Mouse (Mus musculus) megakaryocyte-erythroid progenitor cell, adult 5-6 weeks (primary cell): Measurements from ENCODE around the gene Akap2. TPM values are rescaled to one million over a fixed set of nuclear protein-coding genes. Genes with fewer than 3 reads are reported as not detected.

ENCODE experiments used
- ATAC-seq: replicated peaks from 2 replicates; pipeline ENCODE4 v1.8.0; 2016; ENCODE audit warnings: mild to moderate bottlenecking, inconsistent platforms; ENCODE audit not compliant: severe bottlenecking, poor library complexity, low FRiP score, low TSS enrichment
- total RNA-seq, 2 experiments: library from RNA; stranded (forward) in 1 of 2; stranded (reverse) in 1 of 2; fragments of 200-1000, 215-1000 nt in 1 of 2; fragments of >200 nt in 1 of 2; fragmentation: Nextera tagmentation in 1 of 2; gene quantifications; 2 replicates each; pipeline ENCODE4 v1.2.3; 2014 to 2017

Akap2 gene
- total RNA-seq, 2 experiments from 2014 or later, result 0.42 TPM; not detected in 1

- ATAC-seq, result no peak
These were observed 98.7 kb downstream of the Akap2 start for GRCm38 (mm10) chr4:57816146-57816545.

GRCm38 (mm10) chr4:57820839-57821374 lies 103.5 kb downstream of the Akap2 start:
- ATAC-seq, result no peak

GRCm38 (mm10) chr4:57821556-57822356 lies 104.3 kb downstream of the Akap2 start:
- no peak for ATAC-seq

GRCm38 (mm10) chr4:57822641-57823040 lies 105.2 kb downstream of the Akap2 start:
- no peak for ATAC-seq

GRCm38 (mm10) chr4:57824626-57825240 lies 107.3 kb downstream of the Akap2 start:
- ATAC-seq, result no peak

GRCm38 (mm10) chr4:57826272-57826671 lies 108.8 kb downstream of the Akap2 start:
- ATAC-seq, result no peak

GRCm38 (mm10) chr4:57829131-57829530 lies 111.7 kb downstream of the Akap2 start:
- no peak for ATAC-seq

GRCm38 (mm10) chr4:57829740-57830139 lies 112.3 kb downstream of the Akap2 start:
- no peak for ATAC-seq

- ATAC-seq, result no peak
These were observed 114.9 kb downstream of the Akap2 start for GRCm38 (mm10) chr4:57832318-57832717.

GRCm38 (mm10) chr4:57833060-57833459 lies 115.6 kb downstream of the Akap2 start:
- peak; percentile 52; the same call in 1 of the 2 replicates for ATAC-seq

- ATAC-seq, result no peak
These were observed 116.7 kb downstream of the Akap2 start for GRCm38 (mm10) chr4:57834141-57834540.

- no peak for ATAC-seq
These were observed 119.6 kb downstream of the Akap2 start for GRCm38 (mm10) chr4:57837089-57837488.

GRCm38 (mm10) chr4:57839343-57839742 lies 121.9 kb downstream of the Akap2 start:
- no peak for ATAC-seq

- no peak for ATAC-seq
These were observed 124.5 kb downstream of the Akap2 start for GRCm38 (mm10) chr4:57841911-57842310.

GRCm38 (mm10) chr4:57842472-57843305 lies 125.2 kb downstream of the Akap2 start:
- no peak for ATAC-seq

GRCm38 (mm10) chr4:57845031-57845431 lies 127.6 kb downstream of the Akap2 start:
- no peak for ATAC-seq

GRCm38 (mm10) chr4:57845541-57846210 lies 128.2 kb downstream of the Akap2 start:
- ATAC-seq, result no peak

- ATAC-seq, result no peak
These were observed 129.0 kb downstream of the Akap2 start for GRCm38 (mm10) chr4:57846381-57846990.

GRCm38 (mm10) chr4:57846991-57847422 lies 129.6 kb downstream of the Akap2 start:
- ATAC-seq, result no peak
